Mouse (Mus musculus) layer of hippocampus, postnatal 36 days (tissue): Measurements from ENCODE around the gene Fabp7. TPM values are rescaled to one million over a fixed set of nuclear protein-coding genes. Genes with fewer than 3 reads are reported as not detected.

Experiments
- DNase-seq, 2 experiments: peaks; one replicate each; pipeline ENCODE4 v3.0.0; 2022
- total RNA-seq, 2 experiments: library from RNA; stranded (reverse); gene quantifications; 2 replicates each; pipeline ENCODE4 v1.2.3; 2021

Fabp7 gene
- 100 to 1,000 TPM; 113 to 122 TPM for total RNA-seq

DNA sequence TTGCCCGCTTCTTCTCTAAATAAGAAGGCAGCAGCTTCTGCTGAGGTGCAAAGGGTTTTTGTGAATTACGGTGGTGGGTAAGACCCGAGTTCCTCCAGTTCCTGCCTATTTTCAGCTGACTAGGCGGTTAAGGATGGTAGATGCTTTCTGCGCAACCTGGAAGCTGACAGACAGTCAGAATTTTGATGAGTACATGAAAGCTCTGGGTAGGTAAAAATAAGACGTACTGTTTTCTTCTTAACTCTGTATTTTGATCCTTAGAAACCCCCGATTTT is at the start of gene Fabp7:
Gene Fabp7 (plus strand): TSS at position 6 of the 275 bp plus-strand sequence.
- no peak for DNase-seq

DNA sequence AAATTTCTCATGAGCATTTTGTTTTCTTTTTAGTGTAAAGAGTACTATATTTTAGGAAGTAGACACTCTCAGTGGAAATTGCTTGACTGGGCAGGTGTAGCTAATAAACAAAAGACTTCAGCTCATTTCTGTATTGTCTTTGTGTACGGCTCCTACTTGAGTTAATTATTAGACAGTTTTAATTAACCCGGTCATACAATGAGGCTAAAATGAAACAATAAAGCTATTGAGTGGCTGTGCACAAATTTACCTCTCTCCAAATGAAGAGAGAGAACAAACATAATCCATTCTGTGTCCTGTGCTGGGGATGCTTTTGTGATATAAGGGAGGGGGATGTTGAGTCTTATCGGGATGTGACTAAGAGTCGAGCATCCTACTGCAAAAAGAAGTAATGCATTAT is 43.9 kb upstream of the Fabp7 start:
- no peak for DNase-seq

DNA sequence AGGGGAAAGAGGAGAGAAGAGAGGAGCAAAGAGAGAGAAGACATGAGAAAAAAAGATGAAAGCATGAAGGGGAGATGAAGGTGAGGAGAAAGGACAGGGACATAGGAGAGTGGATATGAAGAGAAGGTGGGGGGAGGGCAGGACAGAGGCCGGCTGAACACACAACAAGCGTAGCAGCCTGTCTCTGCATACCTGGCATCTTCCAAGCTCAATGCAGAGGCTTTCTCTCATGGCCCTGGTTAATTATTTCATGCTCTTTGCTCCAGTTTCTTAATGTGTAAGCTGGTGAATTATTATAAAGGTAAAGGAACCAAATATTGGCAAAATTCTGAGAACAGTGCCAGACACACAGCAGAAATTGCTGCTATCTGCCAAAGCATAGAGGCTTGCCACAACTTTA is 43.3 kb upstream of the Fabp7 start:
- no peak for DNase-seq

DNA sequence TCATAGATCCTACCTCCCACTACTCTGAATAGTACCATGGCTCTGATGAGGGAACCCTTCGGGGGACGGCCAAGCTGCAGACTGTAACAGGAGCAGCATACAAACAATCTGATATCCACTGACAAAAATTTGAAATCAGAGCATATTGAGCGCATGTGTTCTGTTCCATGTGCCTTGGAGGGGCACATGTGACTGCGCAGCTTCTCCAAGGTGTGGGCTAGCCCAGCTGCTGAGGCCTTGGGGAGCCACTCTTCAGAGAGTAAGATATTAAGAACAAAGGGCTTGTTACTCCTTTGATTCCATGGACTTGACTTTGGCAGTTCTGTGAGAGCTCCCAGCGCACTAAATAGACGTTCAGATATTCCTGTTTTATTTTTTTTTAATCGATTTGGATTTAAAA is 41.6 kb upstream of the Fabp7 start:
- no peak for DNase-seq

DNA sequence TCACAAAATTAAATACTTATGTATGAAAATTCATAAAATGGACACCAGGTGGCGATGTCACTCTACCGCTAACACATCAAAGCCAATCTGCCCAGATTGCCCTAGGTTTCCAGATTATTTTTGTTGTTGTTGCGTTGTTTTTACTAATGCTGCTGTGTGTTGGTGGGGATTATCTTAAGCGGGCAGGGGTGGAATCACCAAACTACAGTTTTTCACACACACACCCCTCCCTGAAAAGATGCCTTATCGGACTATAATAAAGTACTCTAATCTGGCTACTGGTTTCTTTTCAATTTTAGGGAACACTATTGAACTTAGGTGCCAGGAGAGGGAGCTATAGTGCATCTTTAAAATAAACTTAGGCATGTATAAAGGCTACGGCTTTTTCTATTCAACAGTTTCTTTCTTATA is 41.1 kb upstream of the Fabp7 start:
- peak; percentile 17 to 55 for DNase-seq

DNA sequence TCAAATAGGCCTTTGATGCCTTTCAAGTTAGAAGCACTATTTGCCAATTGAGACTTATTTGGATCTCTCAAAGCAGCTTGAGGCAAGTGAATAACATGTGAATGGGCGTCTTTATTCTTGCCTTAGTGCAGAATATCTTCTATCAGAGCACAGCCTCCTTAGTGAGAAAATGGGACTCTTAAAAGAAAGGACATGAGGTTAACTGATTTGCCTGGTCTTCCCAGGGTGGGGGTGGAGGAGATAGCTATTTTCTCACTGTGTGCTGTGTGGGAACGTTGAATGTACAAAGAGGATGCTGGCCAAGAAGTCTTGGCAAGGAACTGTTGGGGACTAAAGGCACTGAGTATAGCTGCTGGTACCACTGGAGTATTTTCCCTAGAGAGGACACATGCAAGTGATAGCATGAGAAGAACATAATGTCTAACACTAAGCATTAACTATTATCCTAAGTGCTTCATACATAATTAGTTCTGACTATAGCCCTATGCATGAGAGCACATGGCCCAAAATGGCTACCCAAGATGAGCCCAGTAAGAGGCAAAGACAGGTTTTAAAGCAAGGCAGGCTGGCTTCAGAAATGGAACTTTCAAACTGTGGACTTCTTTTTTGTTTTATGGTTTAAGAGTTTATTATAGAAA is 40.4 kb upstream of the Fabp7 start:
- peak in 1 of 2 experiments; percentile 13 for DNase-seq

DNA sequence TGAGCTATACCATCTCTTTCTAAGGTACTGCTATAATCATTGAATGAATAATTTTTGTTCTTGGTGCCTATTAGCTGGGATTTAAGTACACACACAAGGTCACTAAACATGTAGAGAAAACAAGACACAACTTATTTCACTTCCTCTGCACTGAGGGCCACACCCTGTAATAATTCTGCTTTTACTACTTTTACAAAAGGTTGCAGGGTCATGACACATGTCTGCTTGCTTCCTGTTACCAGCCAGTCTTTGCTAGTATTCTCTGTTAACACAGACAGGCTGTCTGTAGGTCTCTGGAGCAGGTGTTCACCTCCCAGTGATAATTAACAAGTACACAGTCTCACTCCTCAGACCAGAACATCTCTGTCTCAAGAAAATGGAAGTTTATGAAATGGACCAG is 39.2 kb upstream of the Fabp7 start:
- no peak for DNase-seq

DNA sequence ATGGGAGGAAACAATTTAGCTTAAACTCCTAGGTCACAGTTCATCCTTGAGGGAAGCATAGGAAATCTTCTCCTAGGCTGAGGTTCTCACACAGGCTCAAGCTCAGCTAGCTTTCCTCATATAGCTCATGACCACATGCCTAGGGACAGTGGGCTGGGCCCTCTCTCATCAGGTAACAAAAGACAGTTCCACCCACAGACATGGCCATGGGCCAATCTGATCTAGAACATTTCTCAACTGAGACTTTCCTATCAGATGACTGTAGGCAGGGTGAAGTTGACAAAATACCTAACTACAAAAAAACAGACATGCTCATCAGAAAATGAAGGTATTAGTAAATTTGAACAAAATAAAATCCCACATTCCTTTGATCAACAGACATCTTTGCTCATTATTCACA is 37.6 kb upstream of the Fabp7 start:
- no peak for DNase-seq

DNA sequence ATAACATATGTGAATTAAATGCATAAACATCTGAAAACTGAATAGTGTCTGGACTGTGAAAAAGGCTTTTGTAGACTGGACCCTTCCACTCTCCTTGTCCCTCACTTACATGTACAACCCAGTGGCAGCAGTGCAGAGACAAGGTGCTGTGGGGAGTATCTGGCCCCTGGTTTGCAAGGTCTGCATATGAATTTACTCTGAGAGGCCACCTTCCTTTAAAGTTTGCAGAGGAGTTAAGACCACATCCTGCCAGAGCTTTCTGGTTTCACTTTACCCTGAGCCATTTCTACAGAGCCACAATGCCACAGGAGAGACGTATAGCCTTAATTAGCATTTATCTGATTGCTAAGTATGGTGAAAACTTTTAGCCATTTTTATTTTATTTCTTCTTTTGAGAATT is 31.3 kb upstream of the Fabp7 start:
- DNase-seq = no peak

DNA sequence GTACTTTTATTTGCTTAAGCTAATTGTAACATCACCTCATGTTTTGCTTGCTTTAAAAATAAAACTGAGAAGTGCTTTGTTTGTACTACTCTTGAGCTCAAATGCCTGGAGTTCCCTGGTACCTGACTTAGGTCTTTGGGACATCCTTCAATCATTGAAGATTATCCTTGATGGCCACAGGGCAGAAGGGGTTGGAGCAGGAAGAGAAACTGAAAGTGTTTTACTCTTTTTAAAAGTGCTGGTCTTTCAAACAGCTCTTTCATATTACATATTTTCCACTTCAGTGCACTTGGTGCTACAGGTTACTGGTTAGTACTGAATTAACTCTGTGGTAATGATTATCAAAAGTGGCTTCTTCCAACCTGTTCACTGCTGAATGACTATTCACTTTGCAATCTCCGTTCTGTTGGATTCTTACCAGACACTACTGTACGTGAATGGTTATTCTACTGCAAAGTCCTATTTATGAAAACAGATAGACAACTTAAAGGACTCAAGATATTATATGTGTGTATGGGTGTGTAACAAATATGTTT is 29.4 kb upstream of the Fabp7 start:
- no peak for DNase-seq

DNA sequence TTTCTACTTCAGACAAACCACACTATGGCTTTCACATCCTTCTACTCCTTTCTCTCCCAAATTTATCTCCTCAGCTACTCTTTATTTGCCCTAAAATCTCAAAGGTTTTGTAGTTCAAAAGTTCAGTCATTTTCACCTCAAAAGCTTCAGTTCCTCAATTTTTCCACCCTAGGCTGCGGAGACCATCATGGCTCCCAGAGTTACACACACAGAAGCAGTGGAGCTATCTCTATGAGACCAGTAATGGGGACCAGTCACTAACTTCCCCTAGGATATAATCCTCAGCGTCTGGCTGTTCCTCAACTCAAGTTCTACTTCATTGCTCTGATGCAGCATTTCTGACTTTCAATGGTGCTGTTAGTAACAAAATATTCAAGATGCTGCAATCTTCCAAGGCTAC is 25.7 kb upstream of the Fabp7 start:
- DNase-seq = no peak

DNA sequence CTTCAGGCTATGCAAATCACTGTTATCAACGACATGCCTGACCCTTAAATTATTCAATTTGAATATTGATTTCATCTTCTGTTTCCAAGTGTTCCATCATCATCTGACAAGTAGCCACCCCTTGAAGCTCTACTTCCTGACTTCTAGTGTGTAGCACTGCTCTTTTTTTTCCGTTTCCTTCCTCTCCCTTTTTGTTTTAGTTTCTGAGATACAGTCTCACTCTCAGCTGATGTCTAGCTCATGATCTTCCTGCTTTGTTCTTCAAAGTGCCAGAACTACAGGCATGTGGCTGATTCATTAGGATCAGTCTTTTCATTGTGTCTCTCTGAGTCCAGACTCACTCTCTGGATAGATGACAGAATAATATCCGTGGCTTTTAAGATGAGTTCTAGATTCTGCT is 24.0 kb upstream of the Fabp7 start:
- no peak for DNase-seq

DNA sequence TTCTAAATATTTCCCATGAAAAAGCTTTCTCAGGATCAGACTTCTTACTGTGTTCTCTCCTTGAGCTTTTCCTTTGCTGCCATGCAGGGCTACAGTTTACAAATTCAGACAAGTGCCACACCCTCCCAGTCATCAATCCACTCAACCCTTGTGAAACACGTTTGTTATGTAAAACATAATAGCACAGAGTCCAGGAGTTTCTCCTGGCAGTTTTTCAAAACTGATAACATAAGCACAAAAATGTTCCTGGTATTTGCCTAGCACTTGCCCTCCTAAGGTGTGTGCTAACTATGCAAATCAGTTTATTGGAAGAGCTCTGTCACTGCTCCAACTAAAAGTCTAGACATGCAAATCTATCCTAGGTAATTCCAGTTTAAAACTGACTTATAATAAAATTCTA is 21.6 kb upstream of the Fabp7 start:
- no peak for DNase-seq

DNA sequence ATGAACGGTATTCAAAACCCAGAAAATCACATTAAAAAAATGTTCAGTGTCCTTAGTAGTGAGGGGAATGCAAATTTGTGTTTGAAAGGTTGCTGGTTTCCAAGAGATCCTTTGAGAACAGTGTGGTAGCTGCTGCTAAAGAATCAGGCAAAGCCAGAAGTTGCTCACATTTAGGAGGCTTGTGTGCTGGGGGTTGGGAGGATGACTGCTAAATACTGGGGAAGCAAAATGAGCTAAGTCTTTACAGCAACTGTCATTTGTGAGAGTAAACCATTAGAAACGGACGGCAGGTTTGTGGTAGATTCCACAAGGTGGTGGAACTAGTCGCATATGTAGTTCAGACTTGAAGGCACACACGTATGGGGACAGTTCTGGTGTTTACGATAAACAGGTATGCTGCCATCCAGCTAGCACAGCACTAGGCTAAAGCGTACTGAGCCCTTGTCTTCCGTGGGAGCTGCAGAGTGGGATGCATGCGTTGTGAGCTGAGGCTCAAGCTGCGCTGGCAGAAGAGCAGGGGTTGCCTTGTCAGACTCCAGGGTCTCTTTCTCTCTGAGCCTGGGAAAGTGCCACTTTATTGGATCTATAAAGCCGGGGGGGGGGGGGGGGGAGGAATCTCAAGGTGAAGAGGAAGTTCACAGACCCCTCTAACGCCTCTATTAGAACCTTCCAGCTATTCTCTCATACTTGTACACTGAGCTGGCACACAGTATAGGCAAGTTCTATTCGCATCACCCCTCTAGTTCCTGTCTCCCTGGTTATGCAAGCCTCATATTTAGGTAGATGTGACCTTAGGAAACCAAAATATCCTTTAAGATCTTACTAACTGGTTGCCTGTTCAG is 1.2 kb upstream of the Fabp7 start:
- peak in 1 of 2 experiments; percentile 30 for DNase-seq

DNA sequence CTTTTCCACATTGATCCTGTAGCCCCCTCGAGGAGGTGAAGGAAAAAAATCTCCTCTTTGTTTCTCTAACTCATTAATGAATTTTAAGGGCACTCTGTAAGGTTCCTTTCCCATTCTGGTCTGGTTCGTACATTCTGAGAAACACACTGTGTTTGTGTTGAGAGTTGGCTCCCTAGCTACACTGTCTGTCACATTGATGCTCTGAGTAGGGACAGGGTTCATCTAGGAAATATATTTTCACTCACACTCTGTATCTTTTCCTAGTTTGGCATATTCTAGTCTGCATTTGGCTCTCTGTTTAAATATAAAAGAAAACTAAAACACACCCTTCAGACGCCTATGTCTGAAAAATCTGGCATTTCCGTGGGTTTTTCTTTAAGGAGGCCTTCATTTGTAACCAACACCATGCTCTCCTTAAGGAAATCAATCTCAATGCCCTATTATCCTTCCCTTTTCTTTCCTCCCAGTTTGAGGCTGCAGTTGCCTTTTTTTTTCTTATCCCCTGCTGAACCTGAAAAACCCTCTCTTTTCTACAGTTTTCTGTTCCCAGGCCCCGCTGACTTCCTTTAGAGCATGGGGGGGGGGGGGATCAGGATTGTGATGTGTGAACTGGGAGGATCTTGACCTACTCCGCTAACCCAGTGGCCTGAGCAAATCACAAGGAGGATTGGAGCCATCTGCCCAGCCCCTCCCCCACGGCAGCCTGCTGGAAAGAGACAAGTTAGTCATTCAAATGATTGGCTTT is 378 bp upstream of the Fabp7 start:
- DNase-seq = peak; percentile 70 to 75

DNA sequence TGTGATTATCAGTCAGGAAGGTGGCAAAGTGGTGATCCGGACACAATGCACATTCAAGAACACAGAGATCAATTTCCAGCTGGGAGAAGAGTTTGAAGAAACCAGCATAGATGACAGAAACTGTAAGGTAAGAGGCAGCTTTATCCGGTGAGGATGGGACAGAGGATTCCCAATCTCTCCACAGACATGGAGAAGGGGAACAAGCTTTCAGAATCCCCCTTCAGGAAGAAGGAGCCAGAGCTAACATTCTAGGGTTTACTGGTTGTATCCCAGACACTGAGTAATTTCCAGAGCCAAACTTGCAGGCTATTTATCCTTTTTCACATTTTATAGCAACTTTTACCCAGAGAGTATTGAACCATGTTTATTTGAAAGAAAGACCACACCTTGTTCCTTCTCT is 871 bp downstream of the Fabp7 start:
- DNase-seq = peak in 1 of 2 experiments; percentile 7

DNA sequence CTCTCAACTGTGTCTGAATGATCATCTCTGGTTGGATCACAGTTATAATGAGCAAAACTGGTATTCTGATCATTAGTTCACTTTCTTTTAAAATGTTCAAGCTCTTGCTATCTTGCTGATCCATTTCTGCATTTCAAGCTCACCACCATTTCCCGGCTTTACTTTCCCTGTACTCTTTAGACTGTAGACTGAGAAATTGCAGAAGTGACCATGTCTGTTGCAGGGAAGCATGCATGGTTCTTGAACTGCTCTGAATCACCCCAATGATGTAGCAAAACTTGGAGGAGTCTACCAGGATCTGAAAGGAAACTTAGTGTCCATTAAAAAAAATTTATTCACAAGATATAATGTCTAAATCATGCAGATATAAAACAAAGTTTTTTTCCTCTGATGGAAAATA is 8.3 kb downstream of the Fabp7 start:
- no peak for DNase-seq

DNA sequence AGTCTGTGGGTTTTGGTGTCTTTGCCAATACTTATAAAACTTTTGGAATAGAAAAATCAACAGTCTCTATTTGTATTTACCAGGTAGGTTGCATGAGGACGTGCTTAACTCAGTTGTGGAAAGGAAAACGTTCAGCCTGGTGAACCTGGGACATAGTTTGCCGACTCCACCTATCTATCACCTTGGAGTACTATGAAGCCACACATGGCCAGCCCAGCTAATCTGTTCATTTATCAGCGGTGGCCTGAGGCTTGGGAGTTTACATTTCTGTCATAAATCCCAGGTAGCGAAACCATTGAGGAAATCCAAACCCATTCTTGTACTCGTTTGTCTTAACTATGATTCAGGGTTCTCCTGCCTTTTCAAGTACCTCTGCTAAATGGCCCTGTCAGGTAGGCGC is 9.3 kb downstream of the Fabp7 start, which contains the start of gene Smpdl3a:
Gene Smpdl3a (plus strand): TSS at position 318 of the 400 bp plus-strand sequence.
- no peak for DNase-seq

DNA sequence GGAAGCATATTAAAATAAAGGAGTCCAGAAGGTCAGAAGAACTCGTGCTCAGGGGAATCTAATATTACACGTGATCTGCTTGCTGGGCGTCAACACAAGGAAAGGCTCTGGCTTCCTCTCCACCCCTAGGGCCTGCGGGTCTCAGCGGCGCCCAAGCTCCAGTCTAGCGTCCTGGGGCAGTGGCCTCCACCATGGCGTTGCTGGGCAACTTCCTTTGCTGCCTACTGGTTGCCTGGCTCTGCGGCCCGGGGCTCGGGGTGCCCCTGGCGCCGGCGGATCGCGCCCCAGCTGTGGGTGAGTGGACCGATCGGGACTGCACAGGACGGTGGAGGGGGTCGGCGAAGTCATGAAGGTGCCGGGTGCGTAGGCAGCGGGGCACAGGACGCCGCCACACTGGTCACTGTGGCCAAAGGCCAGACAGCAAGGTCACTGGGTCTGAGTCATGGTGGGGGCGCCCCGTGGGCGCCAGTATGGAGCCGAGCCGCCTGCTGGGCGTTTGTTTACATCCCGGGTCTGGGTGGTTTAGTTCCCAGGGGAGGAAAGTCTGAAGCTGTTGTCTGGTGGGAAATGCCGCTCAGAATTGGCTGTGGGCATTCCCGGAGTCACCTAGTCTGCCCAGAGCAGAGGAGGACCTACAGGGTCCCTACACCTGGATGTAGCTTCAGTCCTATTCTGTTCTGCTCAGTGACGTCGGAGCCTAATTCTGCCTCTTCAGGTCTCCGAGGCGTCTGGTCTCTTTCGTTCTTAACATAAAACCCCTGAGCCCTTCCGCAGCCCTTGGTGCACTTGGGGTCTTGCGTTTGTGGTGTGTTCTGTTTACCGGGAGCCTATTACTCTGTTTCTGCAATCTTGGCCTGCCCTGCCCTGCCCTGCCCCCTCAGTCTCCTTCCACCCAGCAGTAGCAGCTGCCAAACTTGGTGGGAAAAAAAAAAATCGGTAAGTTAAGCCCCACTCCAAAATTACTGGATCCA is 10.1 kb downstream of the Fabp7 start:
- DNase-seq = peak; percentile 21 to 35

DNA sequence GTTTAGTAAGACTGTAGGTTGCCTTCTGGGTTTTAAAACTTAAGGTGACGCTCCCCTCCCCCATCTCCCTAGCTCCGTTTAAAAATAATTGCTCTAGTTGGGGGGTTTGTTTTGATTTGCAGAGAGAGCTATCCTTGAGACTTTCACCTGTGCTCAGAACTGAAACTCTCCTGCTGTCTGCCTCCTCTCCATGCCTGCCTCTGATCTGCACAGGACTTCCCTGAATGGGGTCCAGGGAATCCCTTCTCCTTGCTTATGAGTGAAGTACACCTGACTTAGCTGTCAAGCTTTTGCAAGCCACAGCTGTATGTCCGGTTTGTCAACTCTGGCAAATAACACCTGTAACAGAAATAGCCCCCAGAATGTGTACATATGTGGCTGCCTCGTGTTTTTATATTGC is 10.9 kb downstream of the Fabp7 start:
- DNase-seq = peak in 1 of 2 experiments; percentile 10

DNA sequence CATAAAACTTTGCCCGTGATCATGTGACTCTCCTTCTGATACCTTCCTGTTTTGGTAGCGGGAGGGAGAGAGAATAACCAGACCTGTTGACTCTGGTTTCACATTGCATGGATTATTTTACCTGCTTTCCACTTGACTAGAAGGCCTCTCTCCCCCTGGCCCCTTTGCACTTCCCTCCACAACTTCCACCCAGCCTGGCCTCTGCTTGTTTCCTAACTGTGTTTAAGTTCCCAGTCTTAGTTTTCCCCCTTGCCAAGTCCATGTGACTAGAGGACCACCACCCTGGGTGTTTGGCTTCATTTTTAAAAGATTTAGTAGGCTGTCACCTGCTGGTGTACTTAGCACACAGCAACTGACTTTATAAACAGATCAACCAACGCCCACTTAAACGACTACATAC is 11.4 kb downstream of the Fabp7 start:
- peak in 1 of 2 experiments; percentile 3 for DNase-seq

DNA sequence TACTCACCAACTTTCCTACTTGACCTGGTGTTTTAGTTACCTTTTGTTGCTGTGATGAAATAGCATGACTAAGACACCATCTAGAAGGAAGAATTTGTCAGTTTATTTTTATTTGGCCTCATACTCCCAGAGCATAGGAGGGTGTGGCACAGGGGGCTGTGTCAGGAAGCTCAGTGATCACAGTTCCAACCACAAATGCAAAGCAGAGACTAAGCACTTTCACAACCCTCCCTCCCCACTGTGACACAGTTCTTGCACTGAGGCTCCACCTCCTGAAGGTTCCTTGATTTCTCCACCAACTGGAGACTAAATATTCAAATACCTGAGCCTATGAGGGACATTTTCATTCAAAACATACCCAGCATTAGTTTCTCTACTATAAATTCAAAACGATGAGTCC is 14.8 kb downstream of the Fabp7 start:
- DNase-seq = no peak
